Mouse (Mus musculus): ENCODE data around the gene Stx12. TPM values are rescaled to one million over a fixed set of nuclear protein-coding genes. Genes with fewer than 3 reads are reported as not detected.

Gene Stx12
- total and polyA plus RNA-seq, 3 experiments, result 16.8 to 22.0 TPM; not detected in 1

GRCm38 (mm10) chr4:132883561-132884063 lies 697 bp downstream of the Stx12 start (continued):
- TF ChIP-seq KAT2A (conservative IDR thresholded peaks at IDR 0.05; ENCODE audit: low read depth, low read length) (no peak), TBP (IDR thresholded peaks at IDR 0.05; ENCODE audit: low read depth, low read length) (0 out of 2 replicates have a peak, but pooled peaks have one; percentile 24)

GRCm38 (mm10) chr4:132874363-132875097 lies 9.8 kb downstream of the Stx12 start:
- Histone ChIP-seq H3K4me3 (ENCODE audit: control insufficient read depth in 1 of 2, insufficient read depth in 1 of 2, low read depth in 2 of 2, low read length in 2 of 2) (no peak overlapping the region), H3K27ac (ENCODE audit: control insufficient read depth, low read depth, low read length) (no peak overlapping the region), H3K27me3 (ENCODE audit: control insufficient read depth in 1 of 2, insufficient read depth in 2 of 2, low read length in 2 of 2) (no peaks in the 10 kb centered on the region), H3K9ac (ENCODE audit: control insufficient read depth, low read depth, low read length, poor library complexity, severe bottlenecking) (no peak overlapping the region), H3K79me2 (ENCODE audit: control insufficient read depth, insufficient read depth, low read length, poor library complexity) (peaks cover 17% of the 10 kb centered on the region), H3K4me1 (ENCODE audit: control insufficient read depth in 1 of 2, insufficient read depth in 2 of 2, low read length in 2 of 2) (peaks cover 11 to 18% of the 10 kb centered on the region in 2 experiments; a peak in 3 of 4 replicates), H3K9me3 (replicated peaks; ENCODE audit: insufficient read depth, low read length) (no peaks in the 10 kb centered on the region), H3K36me3 (ENCODE audit: control insufficient read depth in 1 of 2, insufficient read depth in 2 of 2, low read length in 2 of 2) (peaks cover 5 to 13% of the 10 kb centered on the region in 2 experiments)
- TF ChIP-seq TBP (IDR thresholded peaks at IDR 0.05; ENCODE audit: low read depth, low read length) (no peak), ELF1 (IDR thresholded peaks at IDR 0.05; ENCODE audit: low read depth, low read length) (no peak), USF2 (IDR thresholded peaks at IDR 0.05; ENCODE audit: borderline replicate concordance in 1 of 2, insufficient read depth in 1 of 2, low read depth in 1 of 2, low read length in 2 of 2) (no peak), MXI1 (IDR thresholded peaks at IDR 0.05; ENCODE audit: low read depth, low read length) (no peak; the same call in 1 of the 2 replicates), TAL1 (IDR thresholded peaks at IDR 0.05; ENCODE audit: low read length) (no peak), GATA1 (IDR thresholded peaks at IDR 0.05; ENCODE audit: low read depth, low read length) (no peak), CTCF (IDR thresholded peaks at IDR 0.05 in 2 of 3, conservative IDR thresholded peaks at IDR 0.05 in 1 of 3; ENCODE audit: control insufficient read depth in 1 of 3, insufficient read depth in 1 of 3, low read depth in 2 of 3, low read length in 3 of 3, poor library complexity in 1 of 3, severe bottlenecking in 1 of 3) (no peak), USF1 (IDR thresholded peaks at IDR 0.05; ENCODE audit: low read depth, low read length) (no peak), ETS1 (IDR thresholded peaks at IDR 0.05; ENCODE audit: low read depth, low read length) (no peak), RCOR1 (IDR thresholded peaks at IDR 0.05; ENCODE audit: low read depth, low read length) (no peak), SMC3 (IDR thresholded peaks at IDR 0.05; ENCODE audit: low read depth, low read length) (no peak), BHLHE40 (IDR thresholded peaks at IDR 0.05; ENCODE audit: borderline replicate concordance, low read depth, low read length) (no peak), POLR2AphosphoS2 (IDR thresholded peaks at IDR 0.05; ENCODE audit: low read length) (no peak), RAD21 (IDR thresholded peaks at IDR 0.05; ENCODE audit: low read depth, low read length) (no peak), MEF2A (IDR thresholded peaks at IDR 0.05; ENCODE audit: extremely low read depth, insufficient replicate concordance, low read depth, low read length, poor library complexity, severe bottlenecking) (no peak), ZC3H11A (IDR thresholded peaks at IDR 0.05; ENCODE audit: low read depth, low read length) (no peak), GABPA (IDR thresholded peaks at IDR 0.05; ENCODE audit: low read depth, low read length) (no peak), ZNF384 (IDR thresholded peaks at IDR 0.05; ENCODE audit: low read depth, low read length) (no peak), HCFC1 (IDR thresholded peaks at IDR 0.05; ENCODE audit: low read depth, low read length) (no peak), MYC (IDR thresholded peaks at IDR 0.05; ENCODE audit: low read depth, low read length) (no peak)
- DNase-seq (ENCODE audit: low read depth, low spot score), result no peak

All from MEL (cell line).